Mouse (Mus musculus) right cerebral cortex, postnatal 14 days (tissue): Measurements from ENCODE around the gene Mapk8ip3.
A peak's percentile ranks its signal among the peaks of the same experiment; 100 is the strongest.

Source experiments
- DNase-seq: peaks from one replicate; pipeline ENCODE4 v3.0.0; 2022

Gene Mapk8ip3

GRCm38 (mm10) chr17:24900014-24900413, 36.8 kb downstream of the Mapk8ip3 start:
- DNase-seq, result no peak

GRCm38 (mm10) chr17:24899153-24899552, 37.6 kb downstream of the Mapk8ip3 start:
- no peak for DNase-seq

- no peak for DNase-seq
These were observed 38.5 kb downstream of the Mapk8ip3 start for GRCm38 (mm10) chr17:24898041-24898854.

- no peak for DNase-seq
These were observed 39.2 kb downstream of the Mapk8ip3 start for GRCm38 (mm10) chr17:24897600-24897999.

- DNase-seq, result no peak
These were observed 39.8 kb downstream of the Mapk8ip3 start for GRCm38 (mm10) chr17:24896993-24897269.

- DNase-seq, result peak; percentile 74
These were observed 40.4 kb downstream of the Mapk8ip3 start, which contains the start of gene Nme3 for GRCm38 (mm10) chr17:24896241-24896992. Gene Nme3 (plus strand): TSS chr17:24896500.

- DNase-seq, result no peak
These were observed 41.1 kb downstream of the Mapk8ip3 start for GRCm38 (mm10) chr17:24895571-24896240.

- DNase-seq, result peak; percentile 82
These were observed 41.7 kb downstream of the Mapk8ip3 start, which contains the start of the genes Eme2 and Mrps34 for GRCm38 (mm10) chr17:24894995-24895547. Gene Eme2 (minus strand): TSS chr17:24895087. Gene Mrps34 (plus strand): TSS chr17:24895116.

- DNase-seq, result no peak
These were observed 42.4 kb downstream of the Mapk8ip3 start for GRCm38 (mm10) chr17:24894061-24894994.

- no peak for DNase-seq
These were observed 43.5 kb downstream of the Mapk8ip3 start for GRCm38 (mm10) chr17:24893276-24893675.

- DNase-seq, result no peak
These were observed 44.0 kb downstream of the Mapk8ip3 start for GRCm38 (mm10) chr17:24892785-24893184.

- no peak for DNase-seq
These were observed 45.5 kb downstream of the Mapk8ip3 start for GRCm38 (mm10) chr17:24891321-24891720.

GRCm38 (mm10) chr17:24890151-24891092, 46.4 kb downstream of the Mapk8ip3 start:
- DNase-seq, result no peak

GRCm38 (mm10) chr17:24888862-24889261, 47.9 kb downstream of the Mapk8ip3 start:
- no peak for DNase-seq

GRCm38 (mm10) chr17:24887291-24888080, 49.3 kb downstream of the Mapk8ip3 start:
- no peak for DNase-seq

- DNase-seq, result no peak
These were observed 49.9 kb downstream of the Mapk8ip3 start for GRCm38 (mm10) chr17:24886932-24887271.

- peak; percentile 99 for DNase-seq
These were observed 50.4 kb downstream of the Mapk8ip3 start, which contains the start of the genes Nubp2 and Spsb3 for GRCm38 (mm10) chr17:24886134-24886931. Gene Nubp2 (minus strand): TSS chr17:24886349. Gene Spsb3 (plus strand): TSS chr17:24886643.

GRCm38 (mm10) chr17:24885356-24886133, 51.2 kb downstream of the Mapk8ip3 start:
- DNase-seq, result no peak
